In genomic region chr12:8207978-8208403, GRCm38 (mm10) we compare ENCODE assay signal across 8 mouse cellular contexts. TPM values are rescaled to one million over a fixed set of nuclear protein-coding genes. Genes with fewer than 3 reads are reported as not detected.
DNase-seq lines count a peak whose midpoint lies in the region; ATAC-seq and TF ChIP-seq lines count a peak whose summit lies in the region.

Ldah (plus strand) TSS chr12:8208107.

- peak; percentile 58 for TF ChIP-seq POLR2A in cortical plate, adult 2 months (IDR thresholded peaks at IDR 0.05; ENCODE audit: extremely low read depth, insufficient read depth, low read length)

- H3K4me3 ChIP-seq in cortical plate, adult 2 months (ENCODE audit: insufficient read depth, low read length), result peak within 1 kb of the TSS; percentile 87

- TF ChIP-seq CTCF in cortical plate, adult 2 months (IDR thresholded peaks at IDR 0.05; ENCODE audit: extremely low read depth, insufficient read depth, low read length), result no peak

- peak; percentile 87 for DNase-seq in gastrocnemius, postnatal 10 days
- DNase-seq in induced T-regulatory cell, adult 2 months (ENCODE audit: low read depth), result peak; percentile 95
- DNase-seq in left cerebral cortex, adult 9 months (ENCODE audit: low spot score in 2 of 2), result peak; percentile 78 to 88
- DNase-seq in right cerebral cortex, postnatal 14 days, result peak; percentile 89
- DNase-seq in urinary bladder, postnatal 36 days (ENCODE audit: low spot score in 2 of 2), result peak; percentile 82 to 89

- H3K27ac ChIP-seq in cortical plate, adult 2 months (ENCODE audit: insufficient read depth, low read length), result peak within 1 kb of the TSS; percentile 82

- peak; percentile 97 for ATAC-seq in activated CD4-positive, CD25-positive, alpha-beta regulatory T cell, adult 4 months
- peak; percentile 99 for ATAC-seq in megakaryocyte progenitor cell, adult 5-6 weeks (replicated peaks; ENCODE audit: poor library complexity)

- H3K4me1 ChIP-seq in cortical plate, adult 2 months (ENCODE audit: control insufficient read depth, insufficient read depth, low read length), result no peaks in the 10 kb centered on the region

RNA-seq across cellular contexts. Expression of gene Ldah, which starts in this region (rescaled TPM):
- polyA plus RNA-seq in activated CD4-positive, CD25-positive, alpha-beta regulatory T cell, adult 4 months (2017; shearing (Covaris generic)), result 100 to 1,000 TPM; 103 to 110 TPM
- polyA plus RNA-seq in cortical plate, adult 2 months (2012; rRNA removed), result 47.3 and 54.7 TPM in 2 replicates
- 10 to 100 TPM; 10.1 to 13.9 TPM for total RNA-seq in gastrocnemius, postnatal 10 days (2021)
- 61.2 and 64.0 TPM in 2 replicates for total RNA-seq in megakaryocyte progenitor cell, adult 5-6 weeks (2015)
- 29.2 and 34.6 TPM in 2 replicates for total RNA-seq in megakaryocyte progenitor cell, adult 5-6 weeks (2017)

Comparison
In these comparisons a context has a peak if more than half of its experiments do, and no peak if none do; other contexts are left out.
1. Peak in every context shown above with its lines: DNase-seq, ATAC-seq, H3K4me3 ChIP-seq and H3K27ac ChIP-seq.